Mouse (Mus musculus) hindbrain, embryonic 12.5 days (tissue): ENCODE measurements around the gene Tmem212. TPM values are rescaled to one million over a fixed set of nuclear protein-coding genes. Genes with fewer than 3 reads are reported as not detected.

Experiments
- ATAC-seq: fragments of 200-750 bp; cut with Nextera tagmentation; 2 replicates; pipeline ENCODE4 v1.8.0; 2017; ENCODE audit warnings: moderate TSS enrichment; ENCODE audit not compliant: low FRiP score
- H3K27ac ChIP-seq: fragments of 300-500 bp; sonication (generic); 2 replicates; pipeline ENCODE4 v1.5.1; 2016; ENCODE audit warnings: mild to moderate bottlenecking
- H3K27me3 ChIP-seq: fragments of 300-500 bp; sonication (generic); 2 replicates; pipeline ENCODE4 v1.6.1; 2016; ENCODE audit warnings: mild to moderate bottlenecking
- H3K36me3 ChIP-seq: fragments of 300-500 bp; sonication (generic); 2 replicates; pipeline ENCODE4 v1.6.1; 2016; ENCODE audit warnings: mild to moderate bottlenecking
- H3K4me1 ChIP-seq: fragments of 300-500 bp; sonication (generic); 2 replicates; pipeline ENCODE4 v1.6.1; 2016
- H3K4me2 ChIP-seq: fragments of 300-500 bp; sonication (generic); replicated peaks from 2 replicates; pipeline ENCODE4 v1.6.1; 2016; ENCODE audit warnings: mild to moderate bottlenecking
- H3K4me3 ChIP-seq: fragments of 300-500 bp; sonication (generic); 2 replicates; pipeline ENCODE4 v1.5.1; 2016; ENCODE audit warnings: mild to moderate bottlenecking
- H3K9ac ChIP-seq: fragments of 300-500 bp; sonication (generic); 2 replicates; pipeline ENCODE4 v1.6.1; 2016; ENCODE audit warnings: mild to moderate bottlenecking, moderate library complexity
- H3K9me3 ChIP-seq: fragments of 300-500 bp; sonication (generic); replicated peaks from 2 replicates; pipeline ENCODE4 v1.6.1; 2016; ENCODE audit warnings: mild to moderate bottlenecking
- WGBS: fragments of 180-500 bp; shearing (Covaris S2); methylation state at CpG from one replicate; pipeline ENCODE4 v1.1.7; 2016; 5-methylcytosine and 5-hydroxymethylcytosine counted together
- polyA plus RNA-seq: library from polyadenylated mRNA; unstranded; fragments of >200 nt; fragmentation: Nextera tagmentation; extraction: Ambion mirVana; gene quantifications from 2 replicates; pipeline ENCODE4 v1.2.1, GENCODE M21; 2016

The Tmem212 gene
- polyA plus RNA-seq, 1 experiment from 2014 or later = not detected

DNA sequence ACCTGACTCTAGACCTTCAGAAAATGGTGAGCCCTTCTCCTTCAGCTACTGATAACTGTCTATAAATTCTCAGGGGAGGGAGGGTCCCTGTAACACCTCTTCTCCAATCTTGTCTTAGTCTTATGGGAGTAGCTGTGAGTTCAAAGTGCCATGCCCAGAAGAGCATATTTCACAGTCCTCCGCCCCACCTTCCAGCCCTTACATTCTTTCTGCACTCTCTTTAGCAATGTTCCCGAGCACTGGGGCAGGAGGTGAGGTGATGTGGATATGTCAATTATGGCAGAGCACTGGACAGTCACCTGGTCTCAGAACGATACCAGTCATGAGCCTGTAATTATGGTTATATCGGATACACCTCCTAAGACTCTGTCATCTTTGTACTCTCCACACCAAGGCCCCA, 70.2 kb downstream of the Tmem212 start:
- Histone ChIP-seq H3K4me3 (no peak overlapping the region), H3K27me3 (no peaks in the 10 kb centered on the region), H3K9me3 (no peaks in the 10 kb centered on the region), H3K4me1 (no peaks in the 10 kb centered on the region), H3K4me2 (no peak overlapping the region), H3K36me3 (no peaks in the 10 kb centered on the region), H3K27ac (no peak overlapping the region), H3K9ac (no peak overlapping the region)
- ATAC-seq = no peak
- 90% methylated on average over 4 of the region's 4 CpGs for WGBS

Other genes starting within 250 kb of the Tmem212 start
- 22.4 and 22.7 TPM in 2 replicates for gene Fndc3b, start 185.1 kb downstream of the Tmem212 start, polyA plus RNA-seq
- gene Pld1, start 42.3 kb upstream of the Tmem212 start, polyA plus RNA-seq = 5.6 and 6.0 TPM in 2 replicates